Mouse (Mus musculus): ENCODE measurements at regions not wholly inside any gene's neighbourhood (a gene's known extent, or its start where the extent isn't known, plus 50 kb on each side); places are given as distances from the start of the nearest gene placed in this dataset.

- no peak overlapping the region for H3K4me3 ChIP-seq (ENCODE audit: low read depth, low read length)
- TF ChIP-seq POLR2A (IDR thresholded peaks at IDR 0.05; ENCODE audit: insufficient read depth, low read length) (no peak), EP300 (IDR thresholded peaks at IDR 0.05; ENCODE audit: insufficient read depth, low read depth, low read length) (no peak), CTCF (IDR thresholded peaks at IDR 0.05; ENCODE audit: low read depth, low read length) (no peak)
- no peaks in the 10 kb centered on the region for H3K27me3 ChIP-seq (ENCODE audit: control insufficient read depth, insufficient read depth, low read length, poor library complexity, severe bottlenecking)
These were observed 462.9 kb downstream of the Prdm2 start for GRCm38 (mm10) chr4:142749918-142750317.

GRCm38 (mm10) chr4:142723554-142723907 is 484.3 kb upstream of the Kazn start:
- no peaks in the 10 kb centered on the region for H3K27me3 ChIP-seq (ENCODE audit: control insufficient read depth, insufficient read depth, low read length, poor library complexity, severe bottlenecking)
- no peak overlapping the region for H3K4me3 ChIP-seq (ENCODE audit: low read depth, low read length)
- TF ChIP-seq EP300 (IDR thresholded peaks at IDR 0.05; ENCODE audit: insufficient read depth, low read depth, low read length): no peak
- H3K27ac ChIP-seq (ENCODE audit: insufficient read depth, low read length): no peak overlapping the region
- no peaks in the 10 kb centered on the region for H3K4me1 ChIP-seq (ENCODE audit: control insufficient read depth, insufficient read depth, low read length)
- H3K36me3 ChIP-seq (ENCODE audit: control insufficient read depth, insufficient read depth, low read length, poor library complexity, severe bottlenecking): no peaks in the 10 kb centered on the region
- H3K9ac ChIP-seq (ENCODE audit: low read depth, poor library complexity, severe bottlenecking): no peak overlapping the region
- H3K9me3 ChIP-seq (replicated peaks; ENCODE audit: control insufficient read depth, insufficient read depth, low read length, poor library complexity, severe bottlenecking): no peaks in the 10 kb centered on the region

More at GRCm38 (mm10) chr4:142749918-142750317, 462.9 kb downstream of the Prdm2 start:
- H3K4me1 ChIP-seq (ENCODE audit: control insufficient read depth, insufficient read depth, low read length): no peaks in the 10 kb centered on the region
- no peaks in the 10 kb centered on the region for H3K9me3 ChIP-seq (replicated peaks; ENCODE audit: control insufficient read depth, insufficient read depth, low read length, poor library complexity, severe bottlenecking)
- no peak overlapping the region for H3K27ac ChIP-seq (ENCODE audit: insufficient read depth, low read length)
- no peaks in the 10 kb centered on the region for H3K36me3 ChIP-seq (ENCODE audit: control insufficient read depth, insufficient read depth, low read length, poor library complexity, severe bottlenecking)
- no peak overlapping the region for H3K9ac ChIP-seq (ENCODE audit: low read depth, poor library complexity, severe bottlenecking)

GRCm38 (mm10) chr4:142722845-142723553 is 483.8 kb upstream of the Kazn start:
- no peaks in the 10 kb centered on the region for H3K9me3 ChIP-seq (replicated peaks; ENCODE audit: control insufficient read depth, insufficient read depth, low read length, poor library complexity, severe bottlenecking)
- H3K27me3 ChIP-seq (ENCODE audit: control insufficient read depth, insufficient read depth, low read length, poor library complexity, severe bottlenecking): no peaks in the 10 kb centered on the region
- no peak overlapping the region for H3K27ac ChIP-seq (ENCODE audit: insufficient read depth, low read length)
- no peaks in the 10 kb centered on the region for H3K36me3 ChIP-seq (ENCODE audit: control insufficient read depth, insufficient read depth, low read length, poor library complexity, severe bottlenecking)
- no peaks in the 10 kb centered on the region for H3K4me1 ChIP-seq (ENCODE audit: control insufficient read depth, insufficient read depth, low read length)
- TF ChIP-seq POLR2A (IDR thresholded peaks at IDR 0.05; ENCODE audit: insufficient read depth, low read length) (no peak), CTCF (IDR thresholded peaks at IDR 0.05; ENCODE audit: low read depth, low read length) (no peak), EP300 (IDR thresholded peaks at IDR 0.05; ENCODE audit: insufficient read depth, low read depth, low read length) (no peak)
- H3K9ac ChIP-seq (ENCODE audit: low read depth, poor library complexity, severe bottlenecking): no peak overlapping the region
- H3K4me3 ChIP-seq (ENCODE audit: low read depth, low read length): no peak overlapping the region

- no peaks in the 10 kb centered on the region for H3K4me1 ChIP-seq (ENCODE audit: control insufficient read depth, insufficient read depth, low read length)
- no peaks in the 10 kb centered on the region for H3K36me3 ChIP-seq (ENCODE audit: control insufficient read depth, insufficient read depth, low read length, poor library complexity, severe bottlenecking)
- H3K27me3 ChIP-seq (ENCODE audit: control insufficient read depth, insufficient read depth, low read length, poor library complexity, severe bottlenecking): no peaks in the 10 kb centered on the region
- TF ChIP-seq CTCF (IDR thresholded peaks at IDR 0.05; ENCODE audit: low read depth, low read length) (no peak), POLR2A (IDR thresholded peaks at IDR 0.05; ENCODE audit: insufficient read depth, low read length) (no peak), EP300 (IDR thresholded peaks at IDR 0.05; ENCODE audit: insufficient read depth, low read depth, low read length) (no peak)
- H3K4me3 ChIP-seq (ENCODE audit: low read depth, low read length): no peak overlapping the region
- H3K9me3 ChIP-seq (replicated peaks; ENCODE audit: control insufficient read depth, insufficient read depth, low read length, poor library complexity, severe bottlenecking): no peaks in the 10 kb centered on the region; the same call in 1 of the 2 replicates
- H3K9ac ChIP-seq (ENCODE audit: low read depth, poor library complexity, severe bottlenecking): no peak overlapping the region
- H3K27ac ChIP-seq (ENCODE audit: insufficient read depth, low read length): no peak overlapping the region
These were observed 462.4 kb upstream of the Kazn start for GRCm38 (mm10) chr4:142701606-142702005.

GRCm38 (mm10) chr4:142694926-142695325 is 455.7 kb upstream of the Kazn start:
- Histone ChIP-seq H3K27me3 (ENCODE audit: control insufficient read depth, insufficient read depth, low read length, poor library complexity, severe bottlenecking) (no peaks in the 10 kb centered on the region), H3K9ac (ENCODE audit: low read depth, poor library complexity, severe bottlenecking) (no peak overlapping the region), H3K4me3 (ENCODE audit: low read depth, low read length) (no peak overlapping the region), H3K4me1 (ENCODE audit: control insufficient read depth, insufficient read depth, low read length) (no peaks in the 10 kb centered on the region), H3K9me3 (replicated peaks; ENCODE audit: control insufficient read depth, insufficient read depth, low read length, poor library complexity, severe bottlenecking) (no peaks in the 10 kb centered on the region), H3K36me3 (ENCODE audit: control insufficient read depth, insufficient read depth, low read length, poor library complexity, severe bottlenecking) (no peaks in the 10 kb centered on the region), H3K27ac (ENCODE audit: insufficient read depth, low read length) (no peak overlapping the region)
- TF ChIP-seq EP300 (IDR thresholded peaks at IDR 0.05; ENCODE audit: insufficient read depth, low read depth, low read length) (no peak), CTCF (IDR thresholded peaks at IDR 0.05; ENCODE audit: low read depth, low read length) (no peak), POLR2A (IDR thresholded peaks at IDR 0.05; ENCODE audit: insufficient read depth, low read length) (no peak)

- no peak overlapping the region for H3K4me3 ChIP-seq (ENCODE audit: low read depth, low read length)
- H3K27ac ChIP-seq (ENCODE audit: insufficient read depth, low read length): no peak overlapping the region
- H3K36me3 ChIP-seq (ENCODE audit: control insufficient read depth, insufficient read depth, low read length, poor library complexity, severe bottlenecking): no peaks in the 10 kb centered on the region
- TF ChIP-seq POLR2A (IDR thresholded peaks at IDR 0.05; ENCODE audit: insufficient read depth, low read length) (no peak), CTCF (IDR thresholded peaks at IDR 0.05; ENCODE audit: low read depth, low read length) (no peak), EP300 (IDR thresholded peaks at IDR 0.05; ENCODE audit: insufficient read depth, low read depth, low read length) (no peak)
- H3K4me1 ChIP-seq (ENCODE audit: control insufficient read depth, insufficient read depth, low read length): no peaks in the 10 kb centered on the region
- H3K27me3 ChIP-seq (ENCODE audit: control insufficient read depth, insufficient read depth, low read length, poor library complexity, severe bottlenecking): no peaks in the 10 kb centered on the region
- H3K9ac ChIP-seq (ENCODE audit: low read depth, poor library complexity, severe bottlenecking): no peak overlapping the region
- H3K9me3 ChIP-seq (replicated peaks; ENCODE audit: control insufficient read depth, insufficient read depth, low read length, poor library complexity, severe bottlenecking): no peaks in the 10 kb centered on the region
These were observed 449.0 kb upstream of the Kazn start for GRCm38 (mm10) chr4:142688241-142688640.
